Mouse (Mus musculus): ENCODE data around the gene Ctsc.

DNA sequence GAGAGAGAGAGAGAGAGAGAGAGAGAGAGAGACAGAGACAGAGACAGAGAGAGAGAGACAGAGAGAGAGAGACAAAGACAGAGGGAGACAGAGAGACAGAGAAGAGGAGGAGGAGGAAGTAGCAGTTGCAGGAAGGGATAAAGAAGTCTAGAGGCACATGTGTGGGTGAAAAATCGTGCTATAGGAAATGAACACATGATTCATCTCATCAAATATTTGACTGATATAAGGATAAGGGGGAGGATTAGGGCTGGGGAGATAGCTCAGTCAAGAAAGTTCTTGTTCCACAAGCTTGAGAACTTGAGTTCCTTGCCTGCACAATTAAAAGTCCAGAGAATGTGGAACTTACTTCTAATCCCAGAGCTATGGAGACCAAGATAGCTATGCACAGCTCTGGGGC, 40.6 kb downstream of the Ctsc start:
- TF ChIP-seq USF1 (IDR thresholded peaks at IDR 0.05; ENCODE audit: low read depth) (no peak), MAX (IDR thresholded peaks at IDR 0.05; ENCODE audit: low read depth) (no peak), CEBPB (IDR thresholded peaks at IDR 0.05; ENCODE audit: insufficient read depth, poor library complexity, severe bottlenecking) (no peak), TCF12 (IDR thresholded peaks at IDR 0.05; ENCODE audit: insufficient read depth, poor library complexity, severe bottlenecking) (no peak), TCF3 (IDR thresholded peaks at IDR 0.05; ENCODE audit: insufficient read length, low read depth) (no peak), POLR2A (IDR thresholded peaks at IDR 0.05; ENCODE audit: insufficient read length, low read depth) (no peak)

All from myocyte (in vitro differentiated cells).